Mouse (Mus musculus) hindbrain, embryonic 16.5 days (tissue): ENCODE data around the gene Pkn2. TPM values are rescaled to one million over a fixed set of nuclear protein-coding genes. Genes with fewer than 3 reads are reported as not detected.

Experiments used
- ATAC-seq: fragments of 200-750 bp; cut with Nextera tagmentation; 2 replicates; pipeline ENCODE4 v1.8.0; 2017; ENCODE audit warnings: moderate TSS enrichment, moderate library complexity
- H3K27ac ChIP-seq: fragments of 300-500 bp; sonication (generic); 2 replicates; pipeline ENCODE4 v1.5.1; 2014; ENCODE audit warnings: low read depth, mild to moderate bottlenecking, control low read depth, low read length, moderate library complexity
- H3K27me3 ChIP-seq: fragments of 300-500 bp; sonication (generic); replicated peaks from 2 replicates; pipeline ENCODE4 v1.6.1; 2014; ENCODE audit warnings: low read length; ENCODE audit not compliant: control insufficient read depth, insufficient read depth
- H3K36me3 ChIP-seq: fragments of 300-500 bp; sonication (generic); 2 replicates; pipeline ENCODE4 v1.6.1; 2014; ENCODE audit warnings: mild to moderate bottlenecking, low read length, moderate library complexity, mixed read lengths; ENCODE audit not compliant: control insufficient read depth, insufficient read depth
- H3K4me1 ChIP-seq: fragments of 300-500 bp; sonication (generic); 2 replicates; pipeline ENCODE4 v1.6.1; 2014; ENCODE audit warnings: low read depth, low read length; ENCODE audit not compliant: control insufficient read depth, insufficient read depth
- H3K4me2 ChIP-seq: fragments of 300-500 bp; sonication (generic); 2 replicates; pipeline ENCODE4 v1.6.1; 2014; ENCODE audit warnings: mild to moderate bottlenecking, low read length, control low read depth, moderate library complexity
- H3K4me3 ChIP-seq: fragments of 300-500 bp; sonication (generic); 2 replicates; pipeline ENCODE4 v1.5.1; 2014; ENCODE audit warnings: mild to moderate bottlenecking, low read length, control low read depth, moderate library complexity
- H3K9ac ChIP-seq: fragments of 300-500 bp; sonication (generic); 2 replicates; pipeline ENCODE4 v1.6.1; 2014; ENCODE audit warnings: low read depth, mild to moderate bottlenecking, control low read depth, low read length, moderate library complexity
- H3K9me3 ChIP-seq: fragments of 300-500 bp; sonication (generic); 2 replicates; pipeline ENCODE4 v1.6.1; 2014; ENCODE audit warnings: mild to moderate bottlenecking, low read length, moderate library complexity; ENCODE audit not compliant: control insufficient read depth
- WGBS: fragments of 180-500 bp; shearing (Covaris S2); extraction: QIAGEN DNeasy Blood & Tissue Kit; methylation state at CpG from one replicate; pipeline ENCODE4 v1.1.7; 2014; 5-methylcytosine and 5-hydroxymethylcytosine counted together
- polyA plus RNA-seq: library from polyadenylated mRNA; unstranded; fragments of >200 nt; fragmentation: Nextera tagmentation; extraction: Ambion mirVana; gene quantifications from 2 replicates; pipeline ENCODE4 v1.2.1, GENCODE M21; 2015

Gene Pkn2
- polyA plus RNA-seq, 1 experiment from 2014 or later = 19.1 TPM

DNA sequence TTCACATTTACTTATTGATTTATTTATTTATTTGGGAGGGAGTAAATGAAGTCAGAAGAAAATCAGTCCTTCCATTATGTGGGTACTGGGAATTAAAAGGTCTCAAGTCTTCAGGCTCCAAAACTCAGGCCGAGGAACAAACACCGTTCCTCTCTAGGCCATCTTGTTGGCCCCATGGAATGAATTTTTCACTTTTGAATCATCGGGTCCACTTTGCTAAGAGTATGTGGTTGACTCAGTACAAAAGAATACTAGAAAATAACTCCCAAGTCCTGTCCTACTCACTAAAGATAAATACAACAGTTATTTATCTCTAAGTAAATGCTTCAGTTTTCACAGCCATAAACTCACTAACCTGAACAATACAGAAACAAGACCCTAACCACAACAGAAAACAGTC lies 28.9 kb downstream of the Pkn2 start:
- ATAC-seq = no peak
- no peak overlapping the region for H3K4me2 ChIP-seq
- H3K27ac ChIP-seq = no peak overlapping the region
- H3K9ac ChIP-seq = no peak overlapping the region
- no peaks in the 10 kb centered on the region for H3K9me3 ChIP-seq
- no peaks in the 10 kb centered on the region for H3K36me3 ChIP-seq
- no peaks in the 10 kb centered on the region for H3K27me3 ChIP-seq
- 93% methylated on average over 3 of the region's 3 CpGs for WGBS
- peaks cover 2% of the 10 kb centered on the region; the same call in 1 of the 2 replicates for H3K4me1 ChIP-seq
- no peak overlapping the region for H3K4me3 ChIP-seq

DNA sequence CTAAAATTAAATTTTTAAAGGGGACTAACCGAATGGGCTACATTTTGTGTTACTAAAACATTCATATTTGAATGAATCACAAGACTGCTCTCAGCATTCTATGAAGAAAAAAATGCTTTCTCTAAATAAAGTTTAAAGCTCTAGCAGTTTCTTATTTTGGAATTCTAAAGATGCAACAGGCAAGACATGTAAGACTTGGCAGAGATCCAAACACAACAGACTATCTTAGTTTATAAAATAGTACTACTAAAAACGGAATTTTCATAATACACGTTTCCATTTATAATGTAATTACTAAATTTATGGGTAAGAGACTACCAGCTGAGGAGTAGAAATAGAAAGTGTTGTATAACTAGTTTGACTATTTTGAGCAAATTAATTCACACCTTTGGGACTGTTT lies 30.2 kb downstream of the Pkn2 start:
- 77% methylated on average over 3 of the region's 3 CpGs for WGBS
- H3K27ac ChIP-seq = no peak overlapping the region
- no peak for ATAC-seq
- H3K27me3 ChIP-seq = no peaks in the 10 kb centered on the region
- no peak overlapping the region for H3K4me3 ChIP-seq
- H3K4me2 ChIP-seq = no peak overlapping the region
- no peaks in the 10 kb centered on the region for H3K4me1 ChIP-seq
- no peaks in the 10 kb centered on the region for H3K36me3 ChIP-seq
- no peaks in the 10 kb centered on the region for H3K9me3 ChIP-seq
- no peak overlapping the region for H3K9ac ChIP-seq

GRCm38 (mm10) chr3:142839961-142840360 lies 41.8 kb downstream of the Pkn2 start:
- 47% methylated on average over 4 of the region's 4 CpGs for WGBS
- H3K9ac ChIP-seq = no peak overlapping the region
- no peak for ATAC-seq
- no peak overlapping the region for H3K4me3 ChIP-seq
- H3K4me1 ChIP-seq = no peaks in the 10 kb centered on the region
- H3K9me3 ChIP-seq = no peaks in the 10 kb centered on the region
- no peak overlapping the region for H3K4me2 ChIP-seq
- H3K36me3 ChIP-seq = peaks cover 4% of the 10 kb centered on the region; the same call in 1 of the 2 replicates
- H3K27ac ChIP-seq = no peak overlapping the region
- H3K27me3 ChIP-seq = no peaks in the 10 kb centered on the region

GRCm38 (mm10) chr3:142834761-142835160 lies 47.0 kb downstream of the Pkn2 start:
- no peak overlapping the region for H3K27ac ChIP-seq
- no peaks in the 10 kb centered on the region for H3K27me3 ChIP-seq
- H3K4me3 ChIP-seq = no peak overlapping the region
- WGBS = 94% methylated on average over 4 of the region's 4 CpGs
- no peak for ATAC-seq
- peaks cover 4% of the 10 kb centered on the region; the same call in 1 of the 2 replicates for H3K36me3 ChIP-seq
- no peaks in the 10 kb centered on the region for H3K9me3 ChIP-seq
- H3K4me1 ChIP-seq = no peaks in the 10 kb centered on the region
- H3K4me2 ChIP-seq = no peak overlapping the region
- H3K9ac ChIP-seq = no peak overlapping the region

DNA sequence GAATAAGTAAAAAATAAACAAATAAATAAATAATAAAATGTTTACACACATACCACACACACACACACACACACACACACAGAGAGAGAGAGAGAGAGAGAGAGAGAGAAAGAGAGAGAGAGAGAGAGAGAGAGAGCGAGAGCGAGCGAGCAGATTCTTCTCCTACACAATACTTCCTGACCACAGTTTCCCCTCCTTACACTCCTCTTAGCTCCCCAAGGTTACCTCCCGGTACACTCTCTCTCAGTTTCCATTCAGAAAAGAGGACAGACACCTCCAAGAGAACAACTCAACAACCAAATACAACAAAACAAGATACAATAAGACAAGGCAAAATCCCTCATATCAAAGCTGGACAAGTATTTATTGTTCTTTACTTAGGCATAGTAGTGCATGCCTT lies 47.8 kb downstream of the Pkn2 start:
- Histone ChIP-seq H3K36me3 (peaks cover 2% of the 10 kb centered on the region), H3K9me3 (no peaks in the 10 kb centered on the region), H3K9ac (no peak overlapping the region), H3K27ac (no peak overlapping the region), H3K4me2 (no peak overlapping the region), H3K4me1 (no peaks in the 10 kb centered on the region), H3K27me3 (no peaks in the 10 kb centered on the region), H3K4me3 (no peak overlapping the region)
- 95% methylated on average over 4 of the region's 4 CpGs for WGBS
- ATAC-seq = no peak

- 94% methylated on average over 3 of the region's 3 CpGs for WGBS
- Histone ChIP-seq H3K4me3 (no peak overlapping the region), H3K9ac (no peak overlapping the region), H3K27me3 (no peaks in the 10 kb centered on the region), H3K27ac (no peak overlapping the region), H3K4me2 (no peak overlapping the region), H3K36me3 (peaks cover 10% of the 10 kb centered on the region), H3K4me1 (no peaks in the 10 kb centered on the region), H3K9me3 (no peaks in the 10 kb centered on the region)
- no peak for ATAC-seq
Observed at GRCm38 (mm10) chr3:142832910-142833309, 48.9 kb downstream of the Pkn2 start.

DNA sequence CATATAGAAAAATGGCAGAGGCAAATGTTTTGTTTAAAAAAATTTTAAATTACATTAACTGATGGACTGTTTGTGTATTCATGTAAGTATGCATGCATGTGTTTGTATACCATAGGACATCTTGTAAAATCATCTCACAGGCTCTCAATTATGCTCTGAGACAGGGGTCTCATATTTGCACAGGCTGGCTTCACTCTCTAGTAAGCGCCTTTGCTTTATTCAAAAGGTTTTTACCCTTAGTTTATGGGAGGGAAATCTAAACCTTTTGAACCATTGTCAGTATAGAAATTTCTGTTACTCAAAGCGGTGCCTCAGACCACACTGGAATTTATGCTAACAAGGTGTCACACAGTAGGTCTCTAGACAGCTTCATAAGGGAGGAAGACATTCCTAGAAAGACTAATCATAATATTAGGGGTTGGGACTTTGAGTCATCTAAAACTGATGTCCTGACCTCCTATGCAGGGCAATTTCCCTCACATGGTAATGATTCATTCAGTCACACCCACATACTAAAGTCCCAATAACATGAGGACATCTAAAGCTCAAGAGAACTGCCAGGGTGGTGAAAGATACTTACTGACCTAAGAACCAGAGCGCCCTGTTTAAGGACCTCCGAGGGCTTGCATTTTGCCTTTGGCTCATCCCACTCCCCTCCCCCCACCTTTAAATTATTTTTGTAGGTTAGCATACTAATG lies 55.2 kb downstream of the Pkn2 start:
- H3K9ac ChIP-seq = no peak overlapping the region
- no peaks in the 10 kb centered on the region for H3K27me3 ChIP-seq
- no peak overlapping the region for H3K4me3 ChIP-seq
- ATAC-seq = no peak
- WGBS = 83% methylated on average over 4 of the region's 4 CpGs
- H3K9me3 ChIP-seq = no peaks in the 10 kb centered on the region
- no peak overlapping the region for H3K4me2 ChIP-seq
- peaks cover 12% of the 10 kb centered on the region for H3K36me3 ChIP-seq
- no peak overlapping the region for H3K27ac ChIP-seq
- H3K4me1 ChIP-seq = no peaks in the 10 kb centered on the region

GRCm38 (mm10) chr3:142823606-142824005 lies 58.2 kb downstream of the Pkn2 start:
- no peaks in the 10 kb centered on the region for H3K27me3 ChIP-seq
- 98% methylated on average over 1 of the region's 1 CpGs for WGBS
- no peak overlapping the region for H3K4me2 ChIP-seq
- H3K4me3 ChIP-seq = no peak overlapping the region
- peaks cover 10% of the 10 kb centered on the region for H3K36me3 ChIP-seq
- ATAC-seq = no peak
- H3K9me3 ChIP-seq = no peaks in the 10 kb centered on the region
- H3K27ac ChIP-seq = no peak overlapping the region
- no peak overlapping the region for H3K9ac ChIP-seq
- H3K4me1 ChIP-seq = no peaks in the 10 kb centered on the region

GRCm38 (mm10) chr3:142817506-142817905 lies 64.3 kb downstream of the Pkn2 start:
- Histone ChIP-seq H3K9me3 (no peaks in the 10 kb centered on the region), H3K4me2 (no peak overlapping the region), H3K36me3 (peaks cover 4% of the 10 kb centered on the region), H3K27ac (no peak overlapping the region), H3K4me1 (no peaks in the 10 kb centered on the region), H3K9ac (no peak overlapping the region), H3K27me3 (no peaks in the 10 kb centered on the region), H3K4me3 (no peak overlapping the region)
- ATAC-seq = no peak
- WGBS = 98% methylated on average over 3 of the region's 3 CpGs
